Mouse (Mus musculus) ES-E14 (cell line): ENCODE data around the gene Fam71a.

Experiments
- HCFC1 ChIP-seq: IDR thresholded peaks from 2 replicates; pipeline ENCODE4 v1.6.1; 2012; ENCODE audit warnings: low read length, inconsistent platforms, borderline replicate concordance; ENCODE audit not compliant: insufficient read depth
- ZC3H11A ChIP-seq: IDR thresholded peaks from 2 replicates; pipeline ENCODE4 v1.6.1; 2012; ENCODE audit warnings: low read depth, mild to moderate bottlenecking, inconsistent platforms, low read length, borderline replicate concordance

GRCm38 (mm10) chr1:191164717-191165116, at the start of gene Fam71a:
- no peak for TF ChIP-seq HCFC1
- no peak for TF ChIP-seq ZC3H11A
